Comparison of ENCODE assay signal across 20 mouse cellular contexts in the genomic region with DNA sequence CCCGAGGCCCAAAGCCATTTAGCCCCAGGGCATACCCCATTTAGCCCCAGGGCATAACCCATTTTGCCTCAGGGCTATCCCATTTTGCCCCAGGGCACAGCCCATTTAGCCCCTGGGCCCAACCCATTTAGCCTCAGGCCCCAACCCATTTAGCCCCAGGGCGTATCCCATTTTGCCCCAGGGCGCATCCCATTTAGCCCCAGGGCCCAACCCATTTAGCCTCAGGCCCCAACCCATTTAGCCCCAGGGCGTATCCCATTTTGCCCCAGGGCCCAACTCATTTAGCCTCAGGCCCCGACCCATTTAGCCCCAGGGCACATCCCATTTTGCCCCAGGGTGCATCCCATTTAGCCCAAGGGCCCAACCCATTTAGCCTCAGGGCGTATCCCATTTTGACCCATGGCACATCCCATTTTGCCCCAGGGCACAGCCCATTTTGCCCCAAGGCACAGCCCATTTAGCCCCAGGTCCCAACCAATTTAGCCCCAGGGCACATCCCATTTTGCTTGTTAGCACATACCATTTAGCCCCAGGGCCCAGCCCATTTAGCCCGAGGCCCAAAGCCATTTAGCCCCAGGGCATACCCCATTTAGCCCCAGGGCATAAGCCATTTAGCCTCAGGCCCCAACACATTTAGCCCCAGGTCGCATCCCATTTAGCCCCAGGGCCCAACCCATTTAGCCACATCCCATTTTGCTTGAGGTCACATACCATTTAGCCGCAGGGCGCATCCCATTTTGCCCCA. TPM values are rescaled to one million over a fixed set of nuclear protein-coding genes. Genes with fewer than 3 reads are reported as not detected.
"Had no signal": no experiment of that assay in that cellular context is flagged by ENCODE, and none has a peak within 500 bp of the region (broad histone marks: within the 10 kb centered on the region; RNA-seq: fewer than 3 reads in every experiment).

No protein-coding gene starts in this region.

RNA-seq across cellular contexts. Expression of a gene that starts 8.2 kb away (rescaled TPM):
- total RNA-seq: layer of hippocampus, adult 8-10 months; layer of hippocampus, postnatal 14 days; left cerebral cortex, adult 18-20 months; left cerebral cortex, postnatal 14 days; megakaryocyte progenitor cell, adult 5-6 weeks had no signal
- polyA plus RNA-seq: intestine, postnatal 0 days; kidney, embryonic 16.5 days; large intestine, adult 2 months; limb, embryonic 11.5 days; limb, embryonic 15.5 days; liver, embryonic 12.5 days; liver, embryonic 16.5 days; lung, embryonic 15.5 days; midbrain, embryonic 13.5 days; myocyte; neural tube, embryonic 11.5 days; neural tube, embryonic 15.5 days; stomach, embryonic 14.5 days; testis, adult 2 months; thymus, postnatal 0 days had no signal

RNA-seq across cellular contexts. Expression of a gene that starts 9.8 kb away (rescaled TPM):
- total RNA-seq: layer of hippocampus, adult 8-10 months; layer of hippocampus, postnatal 14 days; left cerebral cortex, adult 18-20 months; left cerebral cortex, postnatal 14 days; megakaryocyte progenitor cell, adult 5-6 weeks had no signal
- polyA plus RNA-seq: intestine, postnatal 0 days; kidney, embryonic 16.5 days; large intestine, adult 2 months; limb, embryonic 11.5 days; limb, embryonic 15.5 days; liver, embryonic 12.5 days; liver, embryonic 16.5 days; lung, embryonic 15.5 days; midbrain, embryonic 13.5 days; myocyte; neural tube, embryonic 11.5 days; neural tube, embryonic 15.5 days; stomach, embryonic 14.5 days; testis, adult 2 months; thymus, postnatal 0 days had no signal
